Mouse (Mus musculus): Measurements from ENCODE around the gene Kndc1.

Gene Kndc1

DNA sequence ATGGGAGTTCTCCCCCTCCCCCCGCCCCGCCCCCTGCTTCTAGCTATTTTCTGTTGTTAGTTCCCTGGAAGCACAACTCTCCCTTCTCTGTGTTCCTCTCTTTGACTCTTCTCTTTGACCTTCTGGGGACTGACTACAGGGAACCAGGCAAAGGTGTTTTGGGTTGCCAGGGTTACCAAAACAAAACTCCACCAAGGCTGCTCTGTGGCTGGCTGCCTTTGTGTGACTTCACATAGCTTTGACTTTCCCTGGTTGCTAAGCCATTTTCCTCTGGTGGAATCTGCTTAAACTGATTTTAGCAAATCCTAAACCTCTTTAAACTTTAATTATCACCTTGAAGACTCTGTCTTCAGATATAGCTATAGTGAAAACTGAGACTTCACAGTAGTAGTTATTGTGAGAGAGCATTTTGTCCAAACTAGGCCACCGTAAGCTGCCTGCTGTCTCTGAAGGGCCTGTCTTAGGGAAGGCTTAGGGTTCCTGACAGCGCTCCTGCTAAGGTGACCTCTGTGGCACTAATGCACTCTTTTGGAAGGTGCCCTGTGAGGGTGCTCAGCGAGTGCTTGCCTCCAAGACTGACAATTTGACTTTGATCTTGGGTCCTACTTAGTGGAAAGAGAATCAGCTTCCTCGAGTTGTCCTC lies 57.6 kb downstream of the Kndc1 start:
- DNase-seq (ENCODE audit: low spot score) = peak; percentile 33

DNA sequence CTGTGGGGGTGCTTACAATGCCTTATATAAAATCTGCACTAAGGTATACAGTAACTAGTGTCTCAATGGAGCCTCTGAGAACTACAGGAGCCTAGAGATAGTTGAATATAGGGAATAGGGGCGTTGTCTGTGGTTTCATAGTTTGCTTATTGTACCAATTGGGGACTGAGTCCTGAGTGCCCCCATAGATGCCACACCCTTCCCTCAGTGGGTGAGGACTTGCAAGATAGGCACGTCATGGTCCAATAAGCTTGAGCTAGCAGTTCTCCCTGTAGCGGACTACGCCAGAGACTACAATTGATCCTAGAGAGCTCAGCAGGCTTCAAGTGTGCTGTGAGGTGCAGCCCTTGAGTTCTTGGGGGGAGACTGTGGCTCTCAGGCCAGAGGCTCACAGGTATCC lies 61.0 kb downstream of the Kndc1 start:
- DNase-seq (ENCODE audit: low spot score) = no peak

GRCm38 (mm10) chr7:139956658-139957057 lies 62.2 kb downstream of the Kndc1 start:
- no peak for DNase-seq (ENCODE audit: low spot score)

GRCm38 (mm10) chr7:139957437-139957836 lies 62.9 kb downstream of the Kndc1 start:
- no peak for DNase-seq (ENCODE audit: low spot score)

DNA sequence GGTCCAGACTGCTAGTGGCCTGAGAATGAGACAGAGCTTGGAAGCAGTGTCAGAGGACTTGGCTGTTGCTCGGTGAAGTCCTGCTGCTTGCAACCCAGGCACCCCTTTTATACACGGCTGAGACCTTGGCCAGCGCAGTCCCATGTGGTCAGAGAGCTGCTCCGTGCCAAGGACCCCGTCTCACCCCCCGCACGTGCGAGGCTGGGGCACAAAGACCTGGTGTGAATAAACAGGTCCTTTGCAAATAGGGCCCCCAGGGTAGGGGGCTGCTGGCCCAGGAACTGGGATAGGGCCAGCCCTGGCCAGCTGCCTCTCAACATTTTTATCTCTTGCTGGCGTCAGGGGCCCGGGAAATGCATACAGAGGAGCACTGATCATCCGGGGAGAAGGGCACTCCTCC lies 63.5 kb downstream of the Kndc1 start:
- no peak for DNase-seq (ENCODE audit: low spot score)

DNA sequence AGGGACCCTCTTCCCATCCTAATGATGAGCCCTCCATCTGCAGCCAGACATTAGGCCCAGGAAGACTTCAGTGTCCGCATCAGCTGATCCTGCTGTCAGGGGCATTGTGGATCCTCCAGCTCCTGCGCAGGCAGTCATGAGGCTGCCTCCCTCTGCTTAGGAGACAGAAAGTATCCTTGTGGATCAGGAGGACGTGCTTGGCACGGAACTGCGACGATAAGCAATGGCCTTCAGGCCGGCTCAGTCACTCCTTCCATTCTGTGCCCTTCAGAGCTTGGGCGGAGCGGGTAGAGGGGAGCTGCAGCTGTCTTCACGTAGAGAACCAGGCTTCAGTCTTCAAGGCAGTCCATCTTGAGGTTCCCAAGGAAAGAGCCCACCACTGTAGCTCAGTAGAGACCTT lies 66.6 kb downstream of the Kndc1 start:
- DNase-seq (ENCODE audit: low spot score) = no peak

DNA sequence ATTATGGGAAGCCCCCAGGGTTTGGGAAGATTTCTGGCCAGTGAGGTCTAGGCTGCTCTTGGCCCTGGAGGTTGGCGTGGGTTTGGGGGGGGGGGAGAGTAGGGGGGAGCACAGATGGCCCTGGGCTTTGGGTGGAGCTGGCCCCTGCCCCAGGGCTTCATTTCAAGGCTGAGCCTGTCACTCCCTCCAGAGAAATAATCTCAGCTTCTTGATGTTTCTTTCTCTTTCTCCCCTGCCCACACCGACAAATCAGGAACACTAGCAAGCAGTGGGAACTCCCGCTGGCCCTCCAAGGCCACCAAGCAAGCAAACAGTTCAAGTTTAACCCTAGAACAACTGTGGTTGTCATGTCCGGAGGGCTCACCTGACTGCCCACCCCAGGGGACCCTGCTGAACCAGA lies 69.3 kb downstream of the Kndc1 start:
- no peak for DNase-seq (ENCODE audit: low spot score)

DNA sequence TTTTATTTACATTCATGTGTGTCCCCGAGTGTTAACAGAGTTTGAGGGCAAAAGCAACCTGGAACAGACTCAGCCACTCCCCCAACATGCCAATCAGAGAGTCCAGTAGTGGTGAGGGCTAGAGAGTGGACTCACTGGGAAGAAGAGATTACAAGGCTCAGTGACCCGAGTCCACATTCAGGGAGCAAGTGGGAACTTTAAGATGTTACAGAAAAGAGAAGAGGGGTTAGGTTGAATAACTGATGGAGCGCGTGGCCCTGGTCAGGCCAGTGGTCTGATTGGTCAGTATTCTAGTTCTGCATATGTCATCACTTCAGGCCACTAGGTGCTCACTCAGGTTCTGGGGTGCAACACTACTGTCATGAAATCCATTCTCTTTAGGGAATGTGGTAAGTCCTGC lies 72.7 kb downstream of the Kndc1 start:
- DNase-seq (ENCODE audit: low spot score) = no peak

DNA sequence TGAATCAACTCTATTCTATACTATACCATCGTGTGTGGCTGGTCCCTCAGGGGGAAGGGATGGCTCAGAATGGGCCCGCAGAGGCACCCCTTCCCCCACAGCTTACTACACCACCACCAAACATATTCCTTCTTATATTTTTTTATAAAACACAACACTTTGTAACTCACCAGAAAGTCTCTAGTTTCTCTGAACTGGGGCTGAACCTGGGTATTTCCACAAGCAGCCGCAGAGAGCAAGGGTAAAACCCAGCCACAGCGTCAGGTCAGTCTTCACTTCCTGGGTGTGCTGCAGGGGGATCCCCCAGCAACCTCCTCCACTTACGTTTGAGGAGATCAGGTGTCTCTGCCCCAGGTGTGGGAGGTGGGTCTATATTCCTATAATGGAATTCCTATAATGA lies 73.9 kb downstream of the Kndc1 start:
- no peak for DNase-seq (ENCODE audit: low spot score)

- DNase-seq (ENCODE audit: low spot score) = peak; percentile 86
These were observed 75.0 kb downstream of the Kndc1 start for GRCm38 (mm10) chr7:139969348-139970130.

GRCm38 (mm10) chr7:139970216-139970919 lies 75.9 kb downstream of the Kndc1 start:
- DNase-seq (ENCODE audit: low spot score) = no peak

GRCm38 (mm10) chr7:139970979-139971378 lies 76.5 kb downstream of the Kndc1 start:
- DNase-seq (ENCODE audit: low spot score) = no peak

- no peak for DNase-seq (ENCODE audit: low spot score)
These were observed 76.9 kb downstream of the Kndc1 start for GRCm38 (mm10) chr7:139971436-139971835.

DNA sequence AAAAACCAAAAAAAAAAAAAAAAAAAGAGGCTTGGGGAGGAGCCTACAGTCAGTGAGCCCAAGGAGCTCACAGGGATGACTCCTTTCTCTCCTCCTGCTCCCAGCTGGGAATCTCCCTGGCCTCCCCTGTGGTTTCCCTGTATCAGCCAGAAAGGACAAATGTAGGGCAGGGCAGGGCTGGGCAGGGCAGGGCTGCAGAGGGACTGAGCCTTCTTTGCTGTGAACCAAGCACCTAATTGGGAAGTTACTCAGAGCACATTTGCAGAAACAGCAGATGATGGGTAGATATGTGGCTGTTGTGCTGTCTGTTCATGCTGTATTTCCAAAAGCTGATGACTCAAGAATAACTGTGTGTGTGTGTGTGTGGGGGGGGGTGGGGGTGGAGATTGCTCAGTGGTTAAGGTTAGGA lies 78.4 kb downstream of the Kndc1 start:
- DNase-seq (ENCODE audit: low spot score) = no peak

- no peak for DNase-seq (ENCODE audit: low spot score)
These were observed 79.8 kb downstream of the Kndc1 start for GRCm38 (mm10) chr7:139974307-139974706.

DNA sequence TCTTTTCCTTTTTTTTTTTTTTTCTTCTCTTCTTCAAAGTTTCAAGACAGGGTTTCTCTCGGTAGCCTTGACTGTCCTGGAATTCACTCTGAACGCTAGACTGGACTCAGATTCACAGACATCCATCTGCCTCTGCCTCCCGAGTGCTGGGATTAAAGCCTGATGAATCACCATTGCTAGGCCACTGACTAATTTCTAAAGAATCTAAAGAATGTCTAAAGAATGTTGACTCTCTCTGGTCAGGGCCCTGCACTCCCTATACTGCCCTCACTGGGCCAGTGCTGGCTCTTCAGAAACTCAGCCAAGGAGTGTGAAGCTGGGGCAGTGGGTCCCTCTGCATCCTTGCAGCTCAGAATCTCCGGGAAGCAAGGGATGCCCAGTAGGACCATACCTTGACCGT lies 81.0 kb downstream of the Kndc1 start:
- DNase-seq (ENCODE audit: low spot score) = peak; percentile 19

DNA sequence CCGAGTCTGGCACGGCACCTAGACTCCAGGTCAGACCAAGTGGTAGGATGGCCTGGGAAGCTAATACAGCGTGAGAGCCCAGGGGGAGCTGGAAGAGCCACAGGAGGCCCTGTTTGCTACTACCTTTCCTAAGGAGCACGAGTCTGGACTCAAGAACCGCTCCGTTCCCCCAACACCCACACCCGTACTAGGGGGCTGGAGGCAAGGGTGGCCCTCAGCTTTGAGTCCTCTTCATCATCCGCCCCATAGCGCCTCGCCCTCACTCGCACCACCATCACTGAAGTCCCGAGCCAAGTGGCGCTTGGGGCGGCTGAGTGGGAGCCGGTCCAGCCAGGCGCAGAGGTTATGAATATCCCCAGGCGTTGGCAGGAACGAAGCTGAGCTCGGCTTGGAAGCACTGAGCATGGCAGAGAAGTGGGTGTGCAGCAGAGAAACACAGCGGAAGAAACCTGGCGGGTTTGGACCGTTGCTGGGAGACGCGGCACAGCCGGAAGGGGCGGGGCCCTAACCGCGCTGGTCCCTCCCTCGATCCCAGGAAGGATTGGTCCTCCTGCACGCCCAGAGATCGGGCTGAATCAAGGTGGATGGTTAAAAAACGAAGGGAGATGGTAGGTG lies 83.9 kb downstream of the Kndc1 start, which contains the start of gene 6430531B16Rik:
Gene 6430531B16Rik, minus strand, starts transcription at position 478 of the 615 bp plus-strand sequence.
- peak; percentile 92 for DNase-seq (ENCODE audit: low spot score)

- DNase-seq (ENCODE audit: low spot score) = peak; percentile 37
These were observed 84.7 kb downstream of the Kndc1 start for GRCm38 (mm10) chr7:139979011-139979719.

DNA sequence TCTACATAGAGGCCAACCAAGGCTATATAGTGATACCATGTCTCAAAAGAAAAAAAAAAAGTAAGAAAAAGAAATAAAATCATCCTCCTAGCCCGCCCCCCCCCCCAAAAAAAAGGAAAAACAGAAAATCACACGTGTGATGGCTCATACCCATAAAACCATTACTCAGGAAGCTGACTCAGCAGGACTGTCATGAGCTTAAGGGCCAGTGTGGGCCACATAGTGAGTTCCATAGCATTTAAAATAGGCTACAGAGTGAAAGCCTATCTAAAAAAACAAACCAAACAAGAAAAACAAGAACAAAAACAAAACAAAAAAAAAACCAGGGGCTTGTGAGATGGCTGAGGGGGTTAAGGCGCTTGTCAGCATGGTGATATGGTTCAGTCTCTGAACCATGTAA lies 86.3 kb downstream of the Kndc1 start:
- no peak for DNase-seq (ENCODE audit: low spot score)

- DNase-seq (ENCODE audit: low spot score) = no peak
These were observed 87.6 kb downstream of the Kndc1 start for GRCm38 (mm10) chr7:139982058-139982457.

GRCm38 (mm10) chr7:139984505-139984904 lies 90.0 kb downstream of the Kndc1 start:
- DNase-seq (ENCODE audit: low spot score) = no peak

- no peak for DNase-seq (ENCODE audit: low spot score)
These were observed 93.8 kb downstream of the Kndc1 start for GRCm38 (mm10) chr7:139988272-139988671.

All from embryo, embryonic 10 days (tissue).